Mouse (Mus musculus) splenic B cell, adult 2 months (primary cell): Measurements from ENCODE around the gene Ddr2.

Experiments
- DNase-seq: peaks from one replicate; pipeline ENCODE4 v3.0.0-alpha.2; 2011; ENCODE audit warnings: low read depth, low spot score
- H3K27me3 ChIP-seq: 2 replicates; pipeline ENCODE4 v1.6.1; 2012; ENCODE audit warnings: mild to moderate bottlenecking, low read length, moderate library complexity, mixed read lengths; ENCODE audit not compliant: control insufficient read depth, poor library complexity, insufficient read depth, severe bottlenecking
- H3K36me3 ChIP-seq: 2 replicates; pipeline ENCODE4 v1.6.1; 2012; ENCODE audit warnings: mild to moderate bottlenecking, low read length, moderate library complexity, mixed read lengths; ENCODE audit not compliant: control insufficient read depth, poor library complexity, insufficient read depth, severe bottlenecking

Ddr2 gene

DNA sequence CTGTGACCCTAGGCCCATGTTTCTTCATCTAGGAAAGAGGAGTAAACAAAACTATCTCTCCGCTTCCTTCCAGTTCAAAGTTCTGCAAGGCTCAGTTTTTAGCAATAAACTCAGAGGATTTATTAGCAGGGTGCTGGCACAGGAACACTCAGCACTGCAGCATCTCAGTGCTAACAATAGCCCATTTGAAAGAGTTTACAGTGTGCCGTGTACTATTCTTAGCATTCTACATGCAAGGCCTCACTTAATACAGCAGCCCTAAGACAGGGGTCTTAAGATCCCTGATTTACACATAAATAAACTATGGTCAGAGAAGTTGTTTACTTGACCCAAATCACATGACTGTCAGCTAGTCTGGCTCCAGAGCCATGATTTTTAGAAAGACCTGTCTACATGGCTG, 44.6 kb downstream of the Ddr2 start:
- no peak for DNase-seq
- no peaks in the 10 kb centered on the region for H3K27me3 ChIP-seq
- H3K36me3 ChIP-seq, result no peaks in the 10 kb centered on the region

DNA sequence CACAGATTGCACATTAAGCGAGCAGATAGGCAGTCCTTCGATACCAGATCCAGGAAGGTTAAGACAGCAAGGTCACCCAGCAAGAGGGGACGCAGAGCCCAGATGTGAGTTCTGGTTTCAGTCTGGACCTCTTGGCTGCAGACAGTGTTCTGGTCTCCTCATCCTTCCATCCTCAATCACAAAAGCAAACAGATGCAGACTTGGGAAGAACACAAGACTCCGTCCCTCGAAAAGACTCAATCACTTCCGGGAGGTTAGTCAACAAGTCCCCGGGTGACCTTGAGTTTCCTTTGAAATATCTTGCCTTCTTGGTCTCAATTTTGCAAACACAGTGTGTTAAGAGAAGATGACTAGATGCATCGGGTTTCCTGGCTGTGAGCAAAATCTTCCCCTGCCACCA, 45.6 kb downstream of the Ddr2 start:
- no peaks in the 10 kb centered on the region for H3K36me3 ChIP-seq
- DNase-seq, result no peak
- H3K27me3 ChIP-seq, result no peaks in the 10 kb centered on the region

DNA sequence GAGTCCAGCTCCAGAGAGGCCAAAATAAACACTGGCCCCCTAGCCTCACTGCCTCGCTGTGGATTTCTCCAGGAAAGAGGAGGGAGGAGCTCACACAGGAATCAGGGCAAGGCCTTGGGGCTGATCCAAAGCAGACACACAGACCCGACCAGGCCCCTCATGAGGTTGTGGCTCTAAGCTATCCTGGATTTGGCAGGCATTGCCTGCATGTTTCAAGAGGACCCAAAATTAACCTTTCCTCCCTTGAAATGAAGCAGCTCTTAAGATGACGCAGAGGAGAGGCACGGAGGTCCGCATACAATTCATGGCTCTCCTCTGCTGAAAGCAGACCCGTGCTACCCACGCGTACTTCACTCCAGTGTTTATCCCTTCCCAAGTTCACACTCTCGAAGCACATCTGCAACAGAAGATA, 46.5 kb downstream of the Ddr2 start:
- no peaks in the 10 kb centered on the region for H3K36me3 ChIP-seq
- DNase-seq, result no peak
- H3K27me3 ChIP-seq, result no peaks in the 10 kb centered on the region

DNA sequence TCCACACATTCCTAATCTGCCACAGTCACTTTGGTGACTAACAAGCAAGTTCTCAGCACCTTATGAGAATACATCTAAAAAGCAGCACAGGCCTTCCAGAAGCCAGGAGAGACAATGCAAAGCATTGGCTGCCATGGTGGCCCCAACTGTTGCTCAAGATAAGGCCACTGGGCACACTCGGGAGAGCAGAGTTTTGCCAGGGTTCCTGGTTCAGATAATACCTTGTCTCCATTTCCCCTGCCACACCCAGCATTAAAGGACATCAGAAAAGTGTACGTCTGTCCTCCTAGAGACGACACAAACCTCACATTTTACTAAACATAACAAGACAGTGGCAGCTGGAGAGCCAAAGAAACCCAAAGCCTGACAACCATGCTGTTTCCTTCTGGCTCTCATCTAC, 50.3 kb downstream of the Ddr2 start:
- Histone ChIP-seq H3K27me3 (no peaks in the 10 kb centered on the region), H3K36me3 (no peaks in the 10 kb centered on the region)
- DNase-seq, result no peak

DNA sequence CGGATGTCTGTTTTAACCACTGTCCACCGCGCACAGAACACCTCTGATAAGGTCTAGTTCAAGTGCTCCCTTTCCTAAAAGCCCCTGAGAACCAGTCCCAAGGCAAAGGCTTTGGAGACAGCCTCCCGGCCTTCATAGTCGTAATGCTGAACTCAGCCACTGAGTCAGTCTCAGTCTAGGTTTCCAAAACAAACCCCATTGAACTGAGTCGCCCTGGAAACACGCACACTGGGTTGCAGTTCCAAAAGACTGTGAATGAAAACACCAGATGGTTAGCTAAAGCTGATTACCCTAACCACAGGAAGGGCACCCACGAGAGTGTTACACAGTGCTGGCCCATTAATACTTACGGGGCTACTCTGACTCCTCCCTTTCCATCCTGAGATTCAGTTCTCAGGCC, 51.2 kb downstream of the Ddr2 start:
- Histone ChIP-seq H3K36me3 (no peaks in the 10 kb centered on the region), H3K27me3 (no peaks in the 10 kb centered on the region)
- no peak for DNase-seq

DNA sequence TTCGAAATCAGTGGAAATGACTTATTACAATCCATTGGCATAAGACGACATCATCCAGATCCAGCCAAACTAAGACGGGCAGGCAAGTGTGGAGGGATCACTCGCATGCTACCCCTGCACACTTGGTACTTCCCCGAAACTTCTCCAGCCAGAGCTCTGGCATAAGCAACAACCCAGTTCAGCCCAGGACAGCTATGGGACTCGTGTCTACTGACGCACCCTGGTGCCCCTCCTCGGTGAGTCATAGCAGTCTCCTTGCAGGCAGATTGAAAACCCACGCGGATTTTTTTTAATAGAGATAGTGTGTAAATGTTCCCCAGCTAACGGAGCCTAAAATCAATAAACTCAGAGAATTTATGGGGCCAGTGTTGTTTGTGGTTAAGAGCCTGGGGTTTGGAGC, 52.5 kb downstream of the Ddr2 start:
- no peaks in the 10 kb centered on the region for H3K36me3 ChIP-seq
- DNase-seq, result no peak

DNA sequence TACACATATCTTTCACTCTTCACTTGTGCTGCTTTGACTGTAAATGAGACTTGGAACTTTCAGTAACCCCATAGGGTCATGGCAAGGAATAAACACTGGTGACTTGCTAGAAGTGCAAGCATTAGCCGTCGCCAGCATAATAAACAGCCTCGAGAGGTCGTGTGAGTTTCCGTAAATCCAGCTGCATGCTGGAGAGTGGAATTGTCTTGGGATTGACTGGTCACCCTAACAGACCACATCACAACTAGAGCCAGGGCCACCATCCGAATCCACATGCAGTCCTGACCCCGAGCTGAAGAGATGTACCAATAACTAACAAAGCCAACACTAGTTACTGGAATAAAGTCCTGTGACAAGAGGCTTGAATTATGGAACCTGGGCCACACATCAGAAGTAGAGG, 53.0 kb downstream of the Ddr2 start:
- no peaks in the 10 kb centered on the region for H3K27me3 ChIP-seq
- DNase-seq, result no peak
- H3K36me3 ChIP-seq, result no peaks in the 10 kb centered on the region

More for the DNA sequence above, 52.5 kb downstream of the Ddr2 start:
- no peaks in the 10 kb centered on the region for H3K27me3 ChIP-seq

DNA sequence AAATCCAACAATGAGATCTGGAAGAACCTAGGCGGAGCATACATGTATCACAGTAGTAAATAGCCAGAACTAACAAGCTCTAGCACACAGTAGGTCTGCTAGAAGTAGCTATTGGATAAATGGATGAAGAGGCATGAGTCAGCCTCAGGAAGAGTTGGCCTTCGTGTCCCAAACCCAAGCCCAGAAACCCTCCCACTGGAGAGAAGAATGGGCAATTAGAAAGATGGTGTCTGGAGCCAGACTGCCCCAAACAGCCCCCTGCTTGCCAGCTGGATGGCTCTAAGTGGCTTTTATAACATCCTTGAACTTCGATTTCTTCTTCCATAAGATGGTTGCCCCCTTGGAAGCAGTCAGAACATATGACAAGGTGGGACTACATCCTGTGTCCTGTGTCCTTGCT, 53.6 kb downstream of the Ddr2 start:
- Histone ChIP-seq H3K27me3 (no peaks in the 10 kb centered on the region), H3K36me3 (no peaks in the 10 kb centered on the region)
- no peak for DNase-seq

DNA sequence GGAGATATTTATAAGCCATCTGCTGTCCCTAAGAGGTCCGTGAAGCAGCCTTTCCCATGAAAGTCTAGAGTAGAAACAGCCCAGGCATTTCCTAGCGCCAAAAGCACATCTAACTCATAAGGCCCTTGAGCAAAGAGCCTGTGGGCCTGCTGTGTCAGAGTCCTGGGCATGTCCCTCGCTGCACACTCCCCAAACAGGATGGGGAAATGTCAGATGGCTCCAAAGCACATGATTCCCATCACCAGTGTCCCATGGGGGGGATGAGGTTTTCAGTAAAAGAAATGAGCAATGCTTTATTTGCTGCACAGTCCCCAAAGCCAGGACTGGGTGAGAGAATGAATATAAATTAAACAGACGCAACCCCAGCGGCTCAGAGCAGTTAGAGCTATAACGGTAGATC, 54.3 kb downstream of the Ddr2 start:
- no peaks in the 10 kb centered on the region for H3K27me3 ChIP-seq
- H3K36me3 ChIP-seq, result no peaks in the 10 kb centered on the region
- no peak for DNase-seq

DNA sequence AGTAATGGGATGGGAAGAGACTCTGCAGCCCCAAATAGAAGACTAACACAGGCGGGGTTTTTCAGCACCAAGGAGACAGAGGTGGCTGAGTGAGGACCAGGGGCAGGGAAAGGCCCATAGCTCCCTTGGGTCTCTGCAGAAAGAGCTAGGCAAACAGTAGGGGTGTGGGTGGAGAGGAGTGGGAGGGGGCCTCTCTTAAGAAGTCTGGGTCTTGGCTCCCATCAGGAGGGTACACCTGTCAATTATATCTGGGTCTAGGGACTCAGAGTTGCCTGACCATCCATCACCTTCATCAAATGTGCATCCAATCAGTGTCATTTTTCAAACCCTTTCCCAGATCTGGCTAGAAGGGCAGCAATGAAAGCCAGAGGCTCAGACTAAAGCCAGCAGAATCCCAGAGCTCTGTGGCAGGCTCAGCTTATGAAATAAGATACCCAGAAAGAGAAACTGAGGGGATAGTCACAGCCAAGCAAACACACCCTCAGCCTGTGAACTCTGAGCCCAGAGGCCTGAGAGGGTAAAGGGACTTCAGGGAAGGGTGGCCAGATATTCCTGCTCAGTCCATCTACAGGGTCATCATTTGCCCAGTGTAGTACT, 58.0 kb downstream of the Ddr2 start:
- Histone ChIP-seq H3K36me3 (no peaks in the 10 kb centered on the region), H3K27me3 (no peaks in the 10 kb centered on the region)
- no peak for DNase-seq

DNA sequence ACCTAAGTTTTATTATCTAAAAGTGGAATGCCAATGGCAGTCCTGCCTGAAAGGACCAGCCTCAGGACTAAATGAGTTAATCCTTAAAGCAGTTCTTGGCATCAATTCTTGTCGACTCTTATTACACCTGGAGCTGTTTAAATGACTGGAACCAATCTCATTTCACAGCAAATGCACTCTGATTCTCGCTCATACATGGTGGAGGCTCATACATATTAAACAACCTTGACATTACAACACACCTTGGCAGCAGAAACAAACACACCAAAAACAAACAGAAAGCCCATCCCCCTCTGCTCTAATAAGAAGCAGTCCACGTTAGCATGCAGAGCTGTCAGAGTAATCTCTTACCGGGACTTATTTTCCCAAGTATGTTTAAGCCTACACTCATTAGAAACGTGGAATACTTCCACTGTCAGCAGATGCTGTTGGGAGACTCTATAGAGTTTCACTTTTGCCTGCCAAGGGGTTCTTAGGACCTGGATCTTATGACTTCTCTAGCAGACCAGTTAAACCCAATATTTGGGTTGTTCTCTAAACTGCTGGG, 58.9 kb downstream of the Ddr2 start:
- Histone ChIP-seq H3K27me3 (no peaks in the 10 kb centered on the region), H3K36me3 (no peaks in the 10 kb centered on the region)
- DNase-seq, result no peak

DNA sequence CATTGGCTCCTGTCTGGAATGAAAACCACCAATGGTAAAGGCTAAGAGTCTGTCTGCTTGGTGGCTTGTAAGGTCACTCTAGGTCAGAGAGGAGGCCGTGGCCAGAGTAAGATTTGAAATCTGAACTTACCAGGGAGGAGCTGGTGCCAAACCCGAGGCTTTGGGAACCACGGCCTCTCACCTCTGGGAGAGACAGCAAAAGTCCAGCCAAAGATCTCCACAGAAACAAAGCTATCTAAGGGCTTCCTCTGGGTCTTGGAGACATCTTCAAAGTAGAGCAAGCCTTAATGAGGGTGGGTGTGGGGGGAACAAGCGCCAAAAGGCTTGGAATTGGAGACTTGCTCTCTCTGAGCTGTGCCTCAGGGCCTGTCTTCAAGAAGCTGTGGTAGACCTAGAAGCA, 62.1 kb downstream of the Ddr2 start:
- no peaks in the 10 kb centered on the region for H3K27me3 ChIP-seq
- DNase-seq, result no peak
- H3K36me3 ChIP-seq, result no peaks in the 10 kb centered on the region

DNA sequence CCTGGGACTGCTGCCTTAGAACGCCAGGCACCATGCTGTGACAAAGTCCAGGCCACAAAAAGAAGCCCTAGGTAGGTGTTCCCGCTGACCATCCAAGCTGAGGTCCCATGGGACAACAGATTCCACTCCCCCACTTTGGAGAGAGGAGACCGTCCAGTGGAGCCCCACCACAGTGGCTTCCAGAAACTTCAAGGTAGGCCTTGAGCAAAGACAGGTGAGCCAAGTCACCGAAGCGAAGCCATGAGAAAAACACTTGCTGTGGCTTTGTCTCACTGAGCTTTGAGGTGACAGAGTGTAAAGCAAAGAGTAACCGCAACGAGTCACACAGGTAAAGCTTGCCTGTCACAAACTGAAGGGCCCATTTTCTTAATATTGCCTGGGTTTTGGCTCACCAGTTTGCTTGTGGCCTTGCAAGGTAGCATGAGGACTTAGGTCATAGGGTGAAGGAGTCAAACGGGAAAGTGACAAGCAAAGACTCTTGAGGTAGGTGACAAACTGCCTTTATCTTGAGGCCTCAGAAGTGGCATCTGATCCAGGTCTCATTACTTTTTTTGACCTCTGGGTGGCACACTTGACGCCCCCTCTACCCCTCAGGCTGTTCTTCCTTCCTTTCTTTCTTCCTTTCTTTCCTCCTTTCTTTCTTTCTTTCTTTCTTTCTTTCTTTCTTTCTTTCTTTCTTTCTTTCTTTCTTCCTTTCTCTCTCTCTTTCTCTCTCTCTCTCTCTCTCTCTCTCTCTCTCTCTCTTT, 65.7 kb downstream of the Ddr2 start:
- Histone ChIP-seq H3K36me3 (no peaks in the 10 kb centered on the region), H3K27me3 (no peaks in the 10 kb centered on the region)
- DNase-seq, result peak; percentile 10

DNA sequence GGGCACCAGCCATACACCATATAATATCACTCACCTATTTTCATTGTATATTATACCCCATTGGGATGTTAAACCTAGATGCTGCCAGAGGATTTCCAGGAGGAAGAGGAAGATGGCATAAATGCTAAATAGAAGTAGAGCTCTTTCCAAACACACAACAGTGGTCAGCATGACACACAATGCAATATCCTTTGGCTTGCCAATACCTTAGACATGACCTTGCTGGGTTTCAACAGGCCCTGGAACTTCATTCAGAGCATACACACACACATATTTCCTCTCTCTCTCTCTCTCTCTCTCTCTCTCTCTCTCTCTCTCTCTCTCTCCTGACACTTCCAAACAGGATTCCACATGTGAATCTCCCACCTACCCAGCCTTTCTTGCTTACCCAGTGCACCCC, 66.8 kb downstream of the Ddr2 start:
- H3K27me3 ChIP-seq, result no peaks in the 10 kb centered on the region
- no peak for DNase-seq
- H3K36me3 ChIP-seq, result no peaks in the 10 kb centered on the region

DNA sequence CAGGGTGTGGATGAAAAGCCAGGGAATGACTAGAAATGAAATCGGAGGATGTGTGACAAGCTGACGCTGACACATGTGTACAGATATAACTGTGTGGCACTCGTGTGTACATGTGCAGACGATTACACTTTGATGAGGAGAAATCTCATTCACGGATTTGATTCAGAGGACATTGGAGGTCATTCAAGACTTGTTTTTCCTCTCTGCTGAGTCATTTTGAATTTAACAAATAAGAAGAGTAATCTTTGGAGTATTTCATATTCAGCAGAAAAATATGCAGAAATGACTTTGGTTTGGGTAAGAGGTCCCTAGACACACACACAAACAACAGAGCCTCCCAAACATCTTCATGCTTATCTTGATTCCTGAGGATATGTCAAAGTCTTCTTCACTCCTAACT, 67.6 kb downstream of the Ddr2 start:
- no peak for DNase-seq
- Histone ChIP-seq H3K27me3 (no peaks in the 10 kb centered on the region), H3K36me3 (no peaks in the 10 kb centered on the region)
